Mouse (Mus musculus): ENCODE measurements around the gene Hs6st1.

DNA sequence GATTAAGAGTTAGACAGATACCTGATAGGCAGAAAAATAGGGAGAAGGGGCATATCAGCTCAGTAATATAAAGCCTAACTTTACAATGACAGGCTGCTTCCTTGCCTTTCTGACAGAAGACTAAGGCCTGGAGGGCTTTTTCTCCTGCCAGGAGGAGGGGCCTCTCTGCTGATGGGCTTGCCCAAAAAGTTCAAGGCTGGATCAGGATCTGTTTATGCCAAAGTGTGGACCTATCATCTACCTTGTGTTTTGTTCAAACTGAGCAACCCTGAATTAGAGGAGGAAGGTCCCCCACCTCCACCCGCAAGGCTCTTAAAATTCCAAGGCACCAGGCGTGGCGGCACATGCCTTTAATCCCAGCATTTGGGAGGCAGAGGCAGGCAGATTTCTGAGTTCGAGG, 47.9 kb upstream of the Hs6st1 start:
- TF ChIP-seq CTCF (IDR thresholded peaks at IDR 0.05; ENCODE audit: low read depth) (no peak), EP300 (IDR thresholded peaks at IDR 0.05; ENCODE audit: low read depth) (no peak)

All from liver, postnatal 0 days (tissue).